Comparison of ENCODE assay signal across 10 mouse cellular contexts in genomic region chr12:112617184-112617583, GRCm38 (mm10). TPM values are rescaled to one million over a fixed set of nuclear protein-coding genes. Genes with fewer than 3 reads are reported as not detected.
A peak's percentile ranks its signal among the peaks of the same experiment; 100 is the strongest.
DNase-seq lines count a peak whose midpoint lies in the region; ATAC-seq and TF ChIP-seq lines count a peak whose summit lies in the region.
"Had no signal": no experiment of that assay in that cellular context is flagged by ENCODE, and none has a peak within 500 bp of the region (broad histone marks: within the 10 kb centered on the region; RNA-seq: fewer than 3 reads in every experiment).

No protein-coding gene starts in this region.

- peaks cover 27% of the 10 kb centered on the region for H3K4me1 ChIP-seq in midbrain, embryonic 13.5 days (replicated peaks)

- DNase-seq in adrenal gland, adult 2 months = peak; percentile 46
- DNase-seq in adrenal gland, adult 8-10 months = no peak
- peak; percentile 72 for DNase-seq in induced T-regulatory cell, adult 2 months (ENCODE audit: low read depth)
- no peak for DNase-seq in kidney, postnatal 25 days
- DNase-seq in testis, postnatal 14 days (ENCODE audit: low spot score) = no peak

- TF ChIP-seq POLR2A in myocyte (IDR thresholded peaks at IDR 0.05; ENCODE audit: insufficient read length, low read depth) = no peak

- peak; percentile 44 for ATAC-seq in CD4-positive, CD25-positive, alpha-beta regulatory T cell, adult 4 months
- no peak for ATAC-seq in midbrain, embryonic 13.5 days

- WGBS in midbrain, embryonic 13.5 days = 89% methylated on average over 11 of the region's 11 CpGs

- H3K9ac ChIP-seq in midbrain, embryonic 13.5 days (replicated peaks) = no peak overlapping the region
- H3K9ac ChIP-seq: embryonic facial prominence, embryonic 15.5 days had no signal

- no peak overlapping the region for H3ac ChIP-seq in myocyte (ENCODE audit: control insufficient read depth, insufficient read length)

- H3K36me3 ChIP-seq in myocyte (ENCODE audit: control insufficient read depth, insufficient read depth) = peaks cover 17% of the 10 kb centered on the region
- no peaks in the 10 kb centered on the region for H3K36me3 ChIP-seq in midbrain, embryonic 13.5 days

- no peaks in the 10 kb centered on the region for H3K79me2 ChIP-seq in myocyte (ENCODE audit: control insufficient read depth, insufficient read depth)

- H3K4me3 ChIP-seq in myocyte = no peak overlapping the region
- no peak overlapping the region for H3K4me3 ChIP-seq in midbrain, embryonic 13.5 days (replicated peaks)
- H3K4me3 ChIP-seq: embryonic facial prominence, embryonic 15.5 days had no signal

- H3K4me2 ChIP-seq in myocyte (ENCODE audit: low read depth) = peak overlapping the region; percentile 58
- no peak overlapping the region for H3K4me2 ChIP-seq in midbrain, embryonic 13.5 days (replicated peaks)
- H3K4me2 ChIP-seq: embryonic facial prominence, embryonic 15.5 days had no signal

- no peaks in the 10 kb centered on the region for H3K27me3 ChIP-seq in myocyte (ENCODE audit: control insufficient read depth, insufficient read depth, insufficient read length)
- H3K27me3 ChIP-seq in midbrain, embryonic 13.5 days = peaks cover 39% of the 10 kb centered on the region

- H3K9me3 ChIP-seq in midbrain, embryonic 13.5 days = no peaks in the 10 kb centered on the region
- H3K9me3 ChIP-seq: embryonic facial prominence, embryonic 15.5 days; megakaryocyte, embryonic 14.5 days had no signal

- H3K27ac ChIP-seq in midbrain, embryonic 13.5 days = no peak overlapping the region
- H3K27ac ChIP-seq: embryonic facial prominence, embryonic 15.5 days had no signal

TF ChIP-seq in myocyte, 11 proteins besides CTCF, POLR2A, EP300 and RAD21:
- no peak for TF ChIP-seq CEBPB (IDR thresholded peaks at IDR 0.05; ENCODE audit: insufficient read depth, poor library complexity, severe bottlenecking)
- TF ChIP-seq TCF3 (IDR thresholded peaks at IDR 0.05; ENCODE audit: insufficient read length, low read depth) = no peak
- TF ChIP-seq POLR2AphosphoS2 (IDR thresholded peaks at IDR 0.05; ENCODE audit: insufficient read length, low read depth) = peak; percentile 78
- TF ChIP-seq TCF12 (IDR thresholded peaks at IDR 0.05; ENCODE audit: insufficient read depth, poor library complexity, severe bottlenecking) = no peak
- no peak for TF ChIP-seq SRF (IDR thresholded peaks at IDR 0.05; ENCODE audit: control insufficient read depth, insufficient read length, low read depth)
- no peak for TF ChIP-seq MAX (IDR thresholded peaks at IDR 0.05; ENCODE audit: low read depth)
- no peak for TF ChIP-seq E2F4 (IDR thresholded peaks at IDR 0.05; ENCODE audit: insufficient read depth)
- no peak for TF ChIP-seq MYOG (IDR thresholded peaks at IDR 0.05; ENCODE audit: control insufficient read depth in 1 of 3, insufficient read depth in 1 of 3, insufficient read length in 2 of 3, low read depth in 2 of 3)
TF ChIP-seq in myocyte: peak in this region for 1.

RNA-seq across cellular contexts. Expression of gene Adssl1, which starts 2.7 kb away (rescaled TPM):
- total RNA-seq in adrenal gland, adult 2 months (2021) = 10 to 100 TPM; 10.7 to 39.1 TPM
- polyA plus RNA-seq in adrenal gland, adult 2 months (2012; rRNA removed) = 10.6 and 11.0 TPM in 2 replicates
- 10 to 100 TPM; 15.2 to 53.1 (median 30.7) TPM for total RNA-seq in adrenal gland, adult 8-10 months (2022)
- polyA plus RNA-seq in CD4-positive, CD25-positive, alpha-beta regulatory T cell, adult 4 months (2017; shearing (Covaris generic)) = 1 to 10 TPM; 2.0 to 2.3 TPM
- 202 TPM for polyA plus RNA-seq in myocyte (2012; fragmentation: generic; extraction: Trizol)
- 1.1 and 1.5 TPM in 2 replicates for polyA plus RNA-seq in midbrain, embryonic 13.5 days (2015; fragmentation: Nextera tagmentation; extraction: Ambion mirVana)

RNA-seq across cellular contexts. Expression of gene Siva1, which starts 27.3 kb away (rescaled TPM):
- 10 to 100 TPM; 23.6 to 53.6 TPM for total RNA-seq in adrenal gland, adult 2 months (2021)
- polyA plus RNA-seq in adrenal gland, adult 2 months (2012; rRNA removed) = 49.1 and 67.3 TPM in 2 replicates
- total RNA-seq in adrenal gland, adult 8-10 months (2022) = 10 to 100 TPM; 37.0 to 73.9 (median 51.5) TPM
- polyA plus RNA-seq in CD4-positive, CD25-positive, alpha-beta regulatory T cell, adult 4 months (2017; shearing (Covaris generic)) = 10 to 100 TPM; 30.9 to 37.1 TPM
- 85.6 TPM for polyA plus RNA-seq in myocyte (2012; fragmentation: generic; extraction: Trizol)
- 83.0 and 96.5 TPM in 2 replicates for polyA plus RNA-seq in midbrain, embryonic 13.5 days (2015; fragmentation: Nextera tagmentation; extraction: Ambion mirVana)

RNA-seq across cellular contexts. Expression of gene Inf2, which starts 28.6 kb away (rescaled TPM):
- 10 to 100 TPM; 20.7 to 40.6 TPM for total RNA-seq in adrenal gland, adult 2 months (2021)
- 45.0 and 47.9 TPM in 2 replicates for polyA plus RNA-seq in adrenal gland, adult 2 months (2012; rRNA removed)
- 10 to 100 TPM; 34.6 to 65.5 (median 48.9) TPM for total RNA-seq in adrenal gland, adult 8-10 months (2022)
- polyA plus RNA-seq in CD4-positive, CD25-positive, alpha-beta regulatory T cell, adult 4 months (2017; shearing (Covaris generic)) = 10 to 100 TPM in 1 of 2 experiments, 1 to 10 TPM in 1; 9.1 to 12.2 TPM
- polyA plus RNA-seq in myocyte (2012; fragmentation: generic; extraction: Trizol) = 70.1 TPM
- polyA plus RNA-seq in midbrain, embryonic 13.5 days (2015; fragmentation: Nextera tagmentation; extraction: Ambion mirVana) = 0.43 and 1.8 TPM in 2 replicates

RNA-seq across cellular contexts. Expression of gene Akt1, which starts 57.5 kb away (rescaled TPM):
- 100 to 1,000 TPM; 267 to 369 TPM for total RNA-seq in adrenal gland, adult 2 months (2021)
- polyA plus RNA-seq in adrenal gland, adult 2 months (2012; rRNA removed) = 291 and 463 TPM in 2 replicates
- 100 to 1,000 TPM; 275 to 460 (median 313) TPM for total RNA-seq in adrenal gland, adult 8-10 months (2022)
- polyA plus RNA-seq in CD4-positive, CD25-positive, alpha-beta regulatory T cell, adult 4 months (2017; shearing (Covaris generic)) = 10 to 100 TPM; 14.6 to 18.4 TPM
- 352 TPM for polyA plus RNA-seq in myocyte (2012; fragmentation: generic; extraction: Trizol)
- 55.9 and 61.1 TPM in 2 replicates for polyA plus RNA-seq in midbrain, embryonic 13.5 days (2015; fragmentation: Nextera tagmentation; extraction: Ambion mirVana)

Comparison
In these comparisons a context has a peak if more than half of its experiments do, and no peak if none do; other contexts are left out.
1. DNase-seq: peak in adrenal gland, adult 2 months (single experiment) and induced T-regulatory cell, adult 2 months (single experiment); none in adrenal gland, adult 8-10 months (single experiment), kidney, postnatal 25 days (0 of 2) and testis, postnatal 14 days (single experiment).
2. RNA of gene Adssl1, which starts 2.7 kb away (polyA plus RNA-seq): 202 TPM in myocyte (single experiment); 10.6 to 11.0 TPM in adrenal gland, adult 2 months, 2.0 to 2.3 TPM in CD4-positive, CD25-positive, alpha-beta regulatory T cell, adult 4 months and 1.1 to 1.5 TPM in midbrain, embryonic 13.5 days; every median in the first group is over 10 times any median in the second.